14 mouse cellular contexts compared by ENCODE assay signal in the genomic region with DNA sequence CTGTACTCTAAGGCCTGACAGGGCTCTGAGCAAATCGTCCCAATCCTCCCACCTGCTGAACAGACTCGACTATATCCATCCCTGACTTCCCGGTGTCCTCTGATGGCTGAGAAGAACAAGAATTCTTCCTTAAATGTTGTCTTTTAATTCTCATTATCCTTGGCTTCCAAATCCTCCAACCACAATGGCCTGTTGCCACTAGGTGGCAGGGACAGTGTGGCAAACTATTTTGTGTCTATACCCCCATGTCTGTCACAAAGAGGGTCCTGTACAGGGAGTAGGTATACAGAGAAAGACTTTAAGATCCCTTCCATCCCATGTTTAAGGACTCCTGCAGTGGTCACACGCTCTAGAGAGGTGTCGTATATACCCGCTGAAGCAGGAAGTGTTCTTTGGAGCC. TPM values are rescaled to one million over a fixed set of nuclear protein-coding genes. Genes with fewer than 3 reads are reported as not detected.
DNase-seq lines count a peak whose midpoint lies in the region; ATAC-seq and TF ChIP-seq lines count a peak whose summit lies in the region.
"Had no signal": no experiment of that assay in that cellular context is flagged by ENCODE, and none has a peak within 500 bp of the region (broad histone marks: within the 10 kb centered on the region; RNA-seq: fewer than 3 reads in every experiment).

No protein-coding gene starts in this region.

- no peaks in the 10 kb centered on the region for H3K36me3 ChIP-seq in heart, embryonic 10.5 days
- H3K36me3 ChIP-seq in intestine, postnatal 0 days (ENCODE audit: control insufficient read depth, insufficient read depth): no peaks in the 10 kb centered on the region
- H3K36me3 ChIP-seq in intestine, embryonic 16.5 days (ENCODE audit: control insufficient read depth, insufficient read depth, low read length): no peaks in the 10 kb centered on the region
- H3K36me3 ChIP-seq in midbrain, postnatal 0 days (ENCODE audit: insufficient read depth, low read length): no peaks in the 10 kb centered on the region
- H3K36me3 ChIP-seq in midbrain, embryonic 14.5 days (ENCODE audit: control insufficient read depth, insufficient read depth, low read length): no peaks in the 10 kb centered on the region
- H3K36me3 ChIP-seq in stomach, postnatal 0 days (ENCODE audit: control insufficient read depth, insufficient read depth, low read length): no peaks in the 10 kb centered on the region
- H3K36me3 ChIP-seq: hindbrain, embryonic 12.5 days; liver, embryonic 12.5 days; midbrain, embryonic 12.5 days had no signal

- DNase-seq in heart, embryonic 10.5 days (ENCODE audit: low spot score): no peak
- DNase-seq in heart, postnatal 10 days: no peak
- DNase-seq in midbrain, postnatal 0 days (ENCODE audit: low spot score): no peak
- DNase-seq in midbrain, embryonic 14.5 days: no peak
- no peak for DNase-seq in stomach, postnatal 0 days (ENCODE audit: low spot score)
- no peak for DNase-seq in thymus, adult 18-20 months
- DNase-seq: lung, postnatal 36 days; right cerebral cortex, postnatal 4 days; thymus, postnatal 14 days had no signal

- H3K9me3 ChIP-seq in heart, embryonic 10.5 days: no peaks in the 10 kb centered on the region
- no peaks in the 10 kb centered on the region for H3K9me3 ChIP-seq in intestine, postnatal 0 days (ENCODE audit: control insufficient read depth)
- no peaks in the 10 kb centered on the region for H3K9me3 ChIP-seq in intestine, embryonic 16.5 days (ENCODE audit: control insufficient read depth, low read length)
- no peaks in the 10 kb centered on the region for H3K9me3 ChIP-seq in midbrain, postnatal 0 days (ENCODE audit: low read length)
- no peaks in the 10 kb centered on the region for H3K9me3 ChIP-seq in midbrain, embryonic 14.5 days (ENCODE audit: control insufficient read depth, low read length)
- no peaks in the 10 kb centered on the region for H3K9me3 ChIP-seq in stomach, postnatal 0 days (ENCODE audit: control insufficient read depth, low read length)
- H3K9me3 ChIP-seq: hindbrain, embryonic 12.5 days; liver, embryonic 12.5 days; midbrain, embryonic 12.5 days had no signal

- no peak overlapping the region for H3K4me2 ChIP-seq in intestine, postnatal 0 days (replicated peaks; ENCODE audit: low read depth)
- no peak overlapping the region for H3K4me2 ChIP-seq in intestine, embryonic 16.5 days (ENCODE audit: low read depth, low read length)
- H3K4me2 ChIP-seq in midbrain, postnatal 0 days (ENCODE audit: low read depth, low read length, poor library complexity, severe bottlenecking): no peak overlapping the region
- H3K4me2 ChIP-seq in midbrain, embryonic 14.5 days (ENCODE audit: low read length): no peak overlapping the region
- no peak overlapping the region for H3K4me2 ChIP-seq in stomach, postnatal 0 days (replicated peaks; ENCODE audit: low read depth)
- H3K4me2 ChIP-seq: hindbrain, embryonic 12.5 days; liver, embryonic 12.5 days; midbrain, embryonic 12.5 days had no signal

- peak; percentile 57 for TF ChIP-seq CTCF in intestine, postnatal 0 days (IDR thresholded peaks at IDR 0.05; ENCODE audit: low read depth)
- TF ChIP-seq CTCF in midbrain, postnatal 0 days (IDR thresholded peaks at IDR 0.05): peak; percentile 63
- peak; percentile 56 for TF ChIP-seq CTCF in stomach, postnatal 0 days (IDR thresholded peaks at IDR 0.05; ENCODE audit: low read depth)

- TF ChIP-seq EP300 in stomach, postnatal 0 days (optimal IDR thresholded peaks at IDR 0.05): no peak

- no peak overlapping the region for H3K9ac ChIP-seq in intestine, postnatal 0 days (ENCODE audit: low read depth, low read length)
- no peak overlapping the region for H3K9ac ChIP-seq in intestine, embryonic 16.5 days (ENCODE audit: low read depth, low read length)
- no peak overlapping the region for H3K9ac ChIP-seq in midbrain, postnatal 0 days (replicated peaks; ENCODE audit: low read length, poor library complexity, severe bottlenecking)
- H3K9ac ChIP-seq in midbrain, embryonic 14.5 days (replicated peaks; ENCODE audit: low read length): no peak overlapping the region
- no peak overlapping the region for H3K9ac ChIP-seq in stomach, postnatal 0 days (ENCODE audit: low read length)
- H3K9ac ChIP-seq: hindbrain, embryonic 12.5 days; liver, embryonic 12.5 days; midbrain, embryonic 12.5 days had no signal

- ATAC-seq in intestine, postnatal 0 days: no peak
- no peak for ATAC-seq in intestine, embryonic 16.5 days
- ATAC-seq in midbrain, postnatal 0 days (ENCODE audit: low FRiP score): no peak
- ATAC-seq in midbrain, embryonic 14.5 days (ENCODE audit: low FRiP score, low TSS enrichment): no peak
- no peak for ATAC-seq in stomach, postnatal 0 days (ENCODE audit: low FRiP score, low TSS enrichment)
- ATAC-seq: liver, embryonic 12.5 days had no signal

- intact Hi-C loops in heart, postnatal 10 days (cut with DNase I): no loop called here

- WGBS in heart, embryonic 10.5 days: 48% methylated on average over 6 of the region's 6 CpGs
- WGBS in intestine, postnatal 0 days: 63% methylated on average over 6 of the region's 6 CpGs
- WGBS in intestine, embryonic 16.5 days: 66% methylated on average over 6 of the region's 6 CpGs
- WGBS in midbrain, postnatal 0 days: 53% methylated on average over 6 of the region's 6 CpGs
- 56% methylated on average over 6 of the region's 6 CpGs for WGBS in midbrain, embryonic 14.5 days
- 78% methylated on average over 6 of the region's 6 CpGs for WGBS in stomach, postnatal 0 days

- H3K27ac ChIP-seq in heart, embryonic 10.5 days: peak overlapping the region; percentile 85; the same call in 1 of the 2 replicates
- H3K27ac ChIP-seq in intestine, postnatal 0 days (ENCODE audit: low read depth, low read length): no peak overlapping the region
- H3K27ac ChIP-seq in intestine, embryonic 16.5 days (ENCODE audit: low read length): no peak overlapping the region
- H3K27ac ChIP-seq in midbrain, postnatal 0 days (ENCODE audit: low read depth, low read length): no peak overlapping the region
- no peak overlapping the region for H3K27ac ChIP-seq in midbrain, embryonic 14.5 days (replicated peaks; ENCODE audit: low read depth, low read length)
- no peak overlapping the region for H3K27ac ChIP-seq in stomach, postnatal 0 days (replicated peaks)
- H3K27ac ChIP-seq: hindbrain, embryonic 12.5 days; liver, embryonic 12.5 days; midbrain, embryonic 12.5 days had no signal

- peak overlapping the region; percentile 47; the same call in 1 of the 2 replicates for H3K4me3 ChIP-seq in heart, embryonic 10.5 days
- H3K4me3 ChIP-seq in intestine, postnatal 0 days (ENCODE audit: low read depth, low read length): no peak overlapping the region
- H3K4me3 ChIP-seq in intestine, embryonic 16.5 days (ENCODE audit: low read length): no peak overlapping the region
- no peak overlapping the region for H3K4me3 ChIP-seq in midbrain, postnatal 0 days (ENCODE audit: low read depth, low read length)
- H3K4me3 ChIP-seq in midbrain, embryonic 14.5 days (replicated peaks; ENCODE audit: low read depth, low read length): no peak overlapping the region
- no peak overlapping the region for H3K4me3 ChIP-seq in stomach, postnatal 0 days (ENCODE audit: low read depth, low read length)
- H3K4me3 ChIP-seq: hindbrain, embryonic 12.5 days; liver, embryonic 12.5 days; midbrain, embryonic 12.5 days had no signal

- peaks cover 85% of the 10 kb centered on the region for H3K4me1 ChIP-seq in heart, embryonic 10.5 days
- peaks cover 8% of the 10 kb centered on the region; the same call in 1 of the 2 replicates for H3K4me1 ChIP-seq in intestine, postnatal 0 days (replicated peaks; ENCODE audit: control insufficient read depth, insufficient read depth, low read length)
- peaks cover 58% of the 10 kb centered on the region for H3K4me1 ChIP-seq in intestine, embryonic 16.5 days (ENCODE audit: control insufficient read depth, insufficient read depth, low read length)
- H3K4me1 ChIP-seq in midbrain, postnatal 0 days (ENCODE audit: insufficient read depth, low read length): peaks cover 5% of the 10 kb centered on the region; the same call in 1 of the 2 replicates
- peaks cover 50% of the 10 kb centered on the region for H3K4me1 ChIP-seq in midbrain, embryonic 14.5 days (ENCODE audit: control insufficient read depth, insufficient read depth, low read length)
- H3K4me1 ChIP-seq in stomach, postnatal 0 days (replicated peaks; ENCODE audit: control insufficient read depth, insufficient read depth): peaks cover 10% of the 10 kb centered on the region

- 0 out of 2 replicates have a peak, but pooled peaks cover 3% of the 10 kb centered on the region for H3K27me3 ChIP-seq in heart, embryonic 10.5 days (ENCODE audit: insufficient read depth, poor library complexity, severe bottlenecking)
- no peaks in the 10 kb centered on the region for H3K27me3 ChIP-seq in intestine, postnatal 0 days (replicated peaks; ENCODE audit: control insufficient read depth, insufficient read depth, low read length)
- no peaks in the 10 kb centered on the region for H3K27me3 ChIP-seq in intestine, embryonic 16.5 days (replicated peaks; ENCODE audit: control insufficient read depth, insufficient read depth, low read length)
- 0 out of 2 replicates have a peak, but pooled peaks cover 17% of the 10 kb centered on the region for H3K27me3 ChIP-seq in midbrain, postnatal 0 days (ENCODE audit: insufficient read depth, low read length)
- 0 out of 2 replicates have a peak, but pooled peaks cover 4% of the 10 kb centered on the region for H3K27me3 ChIP-seq in midbrain, embryonic 14.5 days (ENCODE audit: control insufficient read depth, insufficient read depth, low read length)
- no peaks in the 10 kb centered on the region for H3K27me3 ChIP-seq in stomach, postnatal 0 days (ENCODE audit: control insufficient read depth, insufficient read depth, low read length)

RNA-seq across cellular contexts. Expression of a gene that starts 14.1 kb away (rescaled TPM):
- polyA plus RNA-seq in heart, embryonic 10.5 days (2016; fragmentation: Nextera tagmentation; extraction: Ambion mirVana): 10.9 and 15.7 TPM in 2 replicates
- 1 to 10 TPM; 8.6 TPM for total RNA-seq in heart, postnatal 10 days (2021)
- 3.7 and 4.5 TPM in 2 replicates for polyA plus RNA-seq in intestine, postnatal 0 days (2015; fragmentation: Nextera tagmentation; extraction: Ambion mirVana)
- 9.3 and 9.6 TPM in 2 replicates for polyA plus RNA-seq in intestine, embryonic 16.5 days (2015; fragmentation: Nextera tagmentation; extraction: Ambion mirVana)
- total RNA-seq in midbrain, postnatal 0 days (2014; rRNA removed): 1.8 and 3.7 TPM in 2 replicates
- polyA plus RNA-seq in midbrain, postnatal 0 days (2015; fragmentation: Nextera tagmentation; extraction: Ambion mirVana): 1.9 and 2.3 TPM in 2 replicates
- polyA plus RNA-seq in midbrain, embryonic 14.5 days (2014; fragmentation: Nextera tagmentation; extraction: Ambion mirVana): 1.8 and 2.4 TPM in 2 replicates
- 5.5 and 6.0 TPM in 2 replicates for polyA plus RNA-seq in stomach, postnatal 0 days (2015; fragmentation: Nextera tagmentation; extraction: Ambion mirVana)
